Mouse (Mus musculus): Measurements from ENCODE around the gene Flcn.
"Not testable (repeated sequence)": the region's sequence is repeated elsewhere in the genome, so short reads cannot be mapped to it uniquely, and the experiment has no call there.

Gene Flcn

GRCm38 (mm10) chr11:59809670-59810474 is at the start of gene Flcn:
Gene Flcn (minus strand): TSS chr11:59810016.
- DNase-seq, result peak; percentile 86 to 91

GRCm38 (mm10) chr11:59852865-59853264 is 43.0 kb upstream of the Flcn start:
- DNase-seq, result no peak

- peak; percentile 79 to 90 for DNase-seq
These were observed 38.4 kb upstream of the Flcn start for GRCm38 (mm10) chr11:59847891-59848884.

- DNase-seq, result peak; percentile 48 to 70
These were observed 37.3 kb upstream of the Flcn start for GRCm38 (mm10) chr11:59847131-59847530.

- no peak for DNase-seq
These were observed 36.5 kb upstream of the Flcn start for GRCm38 (mm10) chr11:59846311-59846710.

- peak; percentile 98 to 99 for DNase-seq
These were observed 29.8 kb upstream of the Flcn start, which contains the start of gene Cops3 for GRCm38 (mm10) chr11:59839459-59840126. Gene Cops3 (minus strand): TSS chr11:59839838.

- DNase-seq, result peak; percentile 95 to 96
These were observed 29.2 kb upstream of the Flcn start, which contains the start of gene Nt5m for GRCm38 (mm10) chr11:59839008-59839458. Gene Nt5m (plus strand): TSS chr11:59839447.

GRCm38 (mm10) chr11:59838426-59838825 is 28.6 kb upstream of the Flcn start:
- DNase-seq, result no peak

GRCm38 (mm10) chr11:59837789-59838188 is 28.0 kb upstream of the Flcn start:
- DNase-seq, result not testable (repeated sequence)

GRCm38 (mm10) chr11:59821625-59822024 is 11.8 kb upstream of the Flcn start:
- no peak for DNase-seq

- no peak for DNase-seq
These were observed 8.1 kb upstream of the Flcn start for GRCm38 (mm10) chr11:59817916-59818315.

- DNase-seq, result no peak
These were observed 5.8 kb upstream of the Flcn start for GRCm38 (mm10) chr11:59815482-59816065.

- DNase-seq, result no peak
These were observed 5.1 kb upstream of the Flcn start for GRCm38 (mm10) chr11:59814936-59815335.

GRCm38 (mm10) chr11:59814311-59814710 is 4.5 kb upstream of the Flcn start:
- no peak for DNase-seq

- DNase-seq, result no peak
These were observed 3.5 kb upstream of the Flcn start for GRCm38 (mm10) chr11:59813276-59813675.

GRCm38 (mm10) chr11:59811211-59811610 is 1.4 kb upstream of the Flcn start:
- no peak for DNase-seq

- no peak for DNase-seq
These were observed 803 bp upstream of the Flcn start for GRCm38 (mm10) chr11:59810480-59811158.

- peak; percentile 53 to 77 for DNase-seq
These were observed 646 bp downstream of the Flcn start for GRCm38 (mm10) chr11:59809071-59809669.

- no peak for DNase-seq
These were observed 1.5 kb downstream of the Flcn start for GRCm38 (mm10) chr11:59808170-59808960.

- DNase-seq, result no peak
These were observed 4.2 kb downstream of the Flcn start for GRCm38 (mm10) chr11:59805656-59806055.

Data from kidney, postnatal 36 days (tissue).